In the genomic region with DNA sequence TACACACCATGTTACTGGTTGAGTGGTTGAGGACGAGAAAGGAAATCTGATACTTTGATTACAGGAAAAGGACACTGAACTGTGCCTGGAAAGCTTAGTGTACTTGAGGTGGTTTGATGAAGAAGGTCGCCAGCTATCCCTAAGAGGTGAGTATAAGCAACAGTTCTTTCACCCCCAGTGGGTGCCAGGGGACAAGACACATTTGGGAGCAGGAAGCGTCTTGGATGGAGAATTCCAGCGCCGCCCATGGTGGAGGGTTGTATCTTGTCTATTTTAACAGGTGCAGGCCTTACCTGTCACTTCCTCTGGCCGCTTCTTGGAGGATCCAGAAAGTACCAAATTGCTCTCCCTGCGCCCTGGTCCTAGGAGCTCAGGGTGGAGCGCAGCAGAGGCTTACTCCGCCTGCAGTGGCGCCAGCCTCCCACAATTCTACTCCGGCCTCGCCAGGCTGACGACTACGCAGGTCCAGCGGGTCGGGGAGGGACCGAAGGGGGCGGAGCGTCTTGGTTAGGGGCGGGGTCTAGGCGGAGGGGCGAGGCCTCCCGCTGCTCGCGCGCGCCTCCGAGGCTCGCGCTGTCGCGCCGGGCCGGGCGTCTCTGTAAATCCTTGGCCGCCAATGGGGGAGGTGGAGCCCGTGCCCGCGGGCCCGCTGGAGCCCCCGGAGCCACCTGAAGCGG, we compare ENCODE assay signal across 7 mouse cellular contexts. TPM values are rescaled to one million over a fixed set of nuclear protein-coding genes. Genes with fewer than 3 reads are reported as not detected.
A peak's percentile ranks its signal among the peaks of the same experiment; 100 is the strongest.
DNase-seq lines count a peak whose midpoint lies in the region; ATAC-seq and TF ChIP-seq lines count a peak whose summit lies in the region.

A gene (plus strand): TSS at position 540 of the 677 bp plus-strand sequence.

- peak; percentile 97 for ATAC-seq in intestine, postnatal 0 days
- ATAC-seq in midbrain, embryonic 12.5 days (ENCODE audit: low FRiP score, low read depth), result peak; percentile 98

- no peaks in the 10 kb centered on the region for H3K9me3 ChIP-seq in intestine, postnatal 0 days (ENCODE audit: control insufficient read depth)
- no peaks in the 10 kb centered on the region for H3K9me3 ChIP-seq in midbrain, embryonic 12.5 days

- peak within 1 kb of the TSS; percentile 96 for H3K9ac ChIP-seq in intestine, postnatal 0 days (ENCODE audit: low read depth, low read length)
- H3K9ac ChIP-seq in midbrain, embryonic 12.5 days (replicated peaks), result peak within 1 kb of the TSS; percentile 88

- intact Hi-C loops in left cerebral cortex, postnatal 4 days (cut with DNase I), result no loop called here

- WGBS in intestine, postnatal 0 days, result 1% methylated on average over 41 of the region's 42 CpGs
- WGBS in midbrain, embryonic 12.5 days, result 2% methylated on average over 42 of the region's 42 CpGs
- 1% methylated on average over 42 of the region's 42 CpGs for WGBS in small intestine, adult 2 months

- TF ChIP-seq POLR2A in small intestine, adult 2 months (IDR thresholded peaks at IDR 0.05; ENCODE audit: low read depth, low read length), result peak; percentile 93

- peak; percentile 94 for DNase-seq in adrenal gland, adult 8-10 months
- DNase-seq in embryo, embryonic 9.5 days (ENCODE audit: extremely low spot score), result peak; percentile 96
- DNase-seq in gonadal fat pad, adult 2 months (ENCODE audit: low read depth), result peak; percentile 41
- DNase-seq in left cerebral cortex, postnatal 4 days, result peak; percentile 96

- peaks cover 5% of the 10 kb centered on the region; the same call in 1 of the 2 replicates for H3K4me1 ChIP-seq in intestine, postnatal 0 days (replicated peaks; ENCODE audit: control insufficient read depth, insufficient read depth, low read length)
- H3K4me1 ChIP-seq in midbrain, embryonic 12.5 days, result peaks cover 7% of the 10 kb centered on the region; the same call in 1 of the 2 replicates
- peaks cover 9% of the 10 kb centered on the region; the same call in 1 of the 2 replicates for H3K4me1 ChIP-seq in small intestine, adult 2 months (ENCODE audit: control insufficient read depth, insufficient read depth, insufficient read length, low read length)

- peak within 1 kb of the TSS; percentile 91 for H3K27ac ChIP-seq in intestine, postnatal 0 days (ENCODE audit: low read depth, low read length)
- peak within 1 kb of the TSS; percentile 86 for H3K27ac ChIP-seq in midbrain, embryonic 12.5 days (replicated peaks)
- peak within 1 kb of the TSS; percentile 82 for H3K27ac ChIP-seq in small intestine, adult 2 months (ENCODE audit: insufficient read depth, low read depth, low read length)

- no peaks in the 10 kb centered on the region for H3K36me3 ChIP-seq in intestine, postnatal 0 days (ENCODE audit: control insufficient read depth, insufficient read depth)
- H3K36me3 ChIP-seq in midbrain, embryonic 12.5 days, result no peaks in the 10 kb centered on the region
- H3K36me3 ChIP-seq in small intestine, adult 2 months (ENCODE audit: control insufficient read depth, insufficient read depth, low read length), result no peaks in the 10 kb centered on the region

- H3K4me2 ChIP-seq in intestine, postnatal 0 days (replicated peaks; ENCODE audit: low read depth), result peak within 1 kb of the TSS; percentile 91
- H3K4me2 ChIP-seq in midbrain, embryonic 12.5 days (replicated peaks), result peak within 1 kb of the TSS; percentile 90

- H3K4me3 ChIP-seq in intestine, postnatal 0 days (ENCODE audit: low read depth, low read length), result peak within 1 kb of the TSS; percentile 96
- H3K4me3 ChIP-seq in midbrain, embryonic 12.5 days, result peak within 1 kb of the TSS; percentile 75
- peak within 1 kb of the TSS; percentile 76 for H3K4me3 ChIP-seq in small intestine, adult 2 months (ENCODE audit: low read depth, low read length)

- TF ChIP-seq CTCF in intestine, postnatal 0 days (IDR thresholded peaks at IDR 0.05; ENCODE audit: low read depth), result peak; percentile 75
- TF ChIP-seq CTCF in small intestine, adult 2 months (IDR thresholded peaks at IDR 0.05; ENCODE audit: extremely low read depth, insufficient read length, insufficient replicate concordance, low read depth, low read length), result peak; percentile 23; the same call in 1 of the 2 replicates

- H3K27me3 ChIP-seq in intestine, postnatal 0 days (replicated peaks; ENCODE audit: control insufficient read depth, insufficient read depth, low read length), result no peaks in the 10 kb centered on the region
- no peaks in the 10 kb centered on the region for H3K27me3 ChIP-seq in midbrain, embryonic 12.5 days
- H3K27me3 ChIP-seq in small intestine, adult 2 months (ENCODE audit: control insufficient read depth, insufficient read depth, low read length), result no peaks in the 10 kb centered on the region

RNA-seq across cellular contexts. Expression of the gene that starts here (rescaled TPM):
- total RNA-seq in adrenal gland, adult 8-10 months (2022), result 10 to 100 TPM in 3 of 4 experiments, 1 to 10 TPM in 1; 10.0 to 13.2 (median 11.6) TPM
- polyA plus RNA-seq in gonadal fat pad, adult 2 months (2012; rRNA removed), result 6.5 and 7.4 TPM in 2 replicates
- polyA plus RNA-seq in intestine, postnatal 0 days (2015; fragmentation: Nextera tagmentation; extraction: Ambion mirVana), result 3.1 and 4.1 TPM in 2 replicates
- total RNA-seq in left cerebral cortex, postnatal 4 days (2021), result 10 to 100 TPM; 28.2 to 31.7 TPM
- 3.9 and 4.1 TPM in 2 replicates for polyA plus RNA-seq in midbrain, embryonic 12.5 days (2016; fragmentation: Nextera tagmentation; extraction: Ambion mirVana)
- polyA plus RNA-seq in small intestine, adult 2 months (2012; rRNA removed), result 6.0 and 25.0 TPM in 2 replicates

Comparison
In these comparisons a context has a peak if more than half of its experiments do, and no peak if none do; other contexts are left out.
1. Peak in every context shown above with its lines: DNase-seq, ATAC-seq, H3K4me3 ChIP-seq and H3K27ac ChIP-seq.
2. DNase-seq: peak in every context shown above with its lines; median percentile 96 in embryo, embryonic 9.5 days; 96 in left cerebral cortex, postnatal 4 days; 94 in adrenal gland, adult 8-10 months; 41 in gonadal fat pad, adult 2 months.